Mouse (Mus musculus) liver, adult 2 months (tissue): ENCODE data around the gene Fat4. TPM values are rescaled to one million over a fixed set of nuclear protein-coding genes. Genes with fewer than 3 reads are reported as not detected.

ENCODE experiments used
- DNase-seq: peaks from one replicate; pipeline ENCODE4 v3.0.0-alpha.2; 2011; ENCODE audit warnings: low read depth, low spot score; ENCODE audit errors: extremely low read depth
- H3K27ac ChIP-seq: fragments of 200-500 bp; replicated peaks from 2 replicates; pipeline ENCODE4 v1.5.1; 2012; ENCODE audit warnings: low read depth, mild to moderate bottlenecking, control low read depth, inconsistent platforms, low read length; ENCODE audit not compliant: insufficient read depth
- H3K27me3 ChIP-seq: fragments of 200-500 bp; 2 replicates; pipeline ENCODE4 v1.6.1; 2012; ENCODE audit warnings: mild to moderate bottlenecking, moderate library complexity, low read length, inconsistent platforms; ENCODE audit not compliant: control insufficient read depth, insufficient read depth
- H3K36me3 ChIP-seq: fragments of 200-500 bp; 2 replicates; pipeline ENCODE4 v1.6.1; 2012; ENCODE audit warnings: low read length, inconsistent platforms; ENCODE audit not compliant: control insufficient read depth, insufficient read depth
- H3K4me1 ChIP-seq: fragments of 200-500 bp; 2 replicates; pipeline ENCODE4 v1.6.1; 2011; ENCODE audit warnings: low read length; ENCODE audit not compliant: control insufficient read depth, insufficient read depth
- H3K4me3 ChIP-seq: fragments of 200-500 bp; 2 replicates; pipeline ENCODE4 v1.5.1; 2011; ENCODE audit warnings: low read depth, mild to moderate bottlenecking, control low read depth, low read length, moderate library complexity; ENCODE audit not compliant: insufficient read depth
- H3K79me2 ChIP-seq: fragments of 200-500 bp; 2 replicates; pipeline ENCODE4 v1.6.1; 2012; ENCODE audit warnings: inconsistent platforms, mild to moderate bottlenecking, low read length, moderate library complexity; ENCODE audit not compliant: control insufficient read depth, insufficient read depth
- H3K9ac ChIP-seq: fragments of 200-500 bp; 2 replicates; pipeline ENCODE4 v1.6.1; 2012; ENCODE audit warnings: low read depth, mild to moderate bottlenecking, control low read depth, inconsistent platforms, low read length
- CTCF ChIP-seq: fragments of 200-500 bp; IDR thresholded peaks from 2 replicates; pipeline ENCODE4 v1.5.1; 2011; ENCODE audit warnings: low read depth, low read length, control low read depth
- POLR2A ChIP-seq: fragments of 200-500 bp; IDR thresholded peaks from 2 replicates; pipeline ENCODE4 v1.6.1; 2011; ENCODE audit warnings: low read length, control low read depth; ENCODE audit not compliant: insufficient read depth; ENCODE audit errors: extremely low read depth
- WGBS: fragments of 180-500 bp; shearing (Covaris S2); methylation state at CpG from one replicate; pipeline ENCODE4 v1.1.7; 2018; 5-methylcytosine and 5-hydroxymethylcytosine counted together
- polyA plus RNA-seq: library from polyadenylated mRNA; depleted of rRNA; stranded (reverse); fragments of >200 nt; gene quantifications from 2 replicates; pipeline ENCODE4 v1.2.3, GENCODE M21; 2012
- total RNA-seq: library from RNA; depleted of rRNA; stranded (reverse); fragments of >200 nt; gene quantifications from 2 replicates; pipeline ENCODE4 v1.2.3, GENCODE M21; 2014

Fat4 gene
- total and polyA plus RNA-seq, 2 experiments = 0.27 to 1.8 TPM

- TF ChIP-seq CTCF (peak; percentile 65), POLR2A (no peak)
- Histone ChIP-seq H3K9ac (0 out of 2 replicates have a peak overlapping the region, but pooled peaks have one; percentile 6), H3K27me3 (peaks cover 8% of the 10 kb centered on the region), H3K4me1 (peaks cover 4% of the 10 kb centered on the region; the same call in 1 of the 2 replicates), H3K4me3 (peak overlapping the region; percentile 91), H3K79me2 (no peaks in the 10 kb centered on the region), H3K27ac (no peak overlapping the region), H3K36me3 (no peaks in the 10 kb centered on the region)
- DNase-seq = no peak
- WGBS = 10% methylated on average over 24 of the region's 24 CpGs
Measured at GRCm38 (mm10) chr3:38888111-38888510, 1.4 kb downstream of the Fat4 start.

- TF ChIP-seq CTCF = no peak
- TF ChIP-seq POLR2A = no peak
- 49% methylated on average over 6 of the region's 6 CpGs for WGBS
- no peak for DNase-seq
- H3K36me3 ChIP-seq = no peaks in the 10 kb centered on the region
- no peak overlapping the region for H3K9ac ChIP-seq
- no peaks in the 10 kb centered on the region for H3K79me2 ChIP-seq
- H3K27ac ChIP-seq = no peak overlapping the region
- 0 out of 2 replicates have a peak, but pooled peaks cover 3% of the 10 kb centered on the region for H3K27me3 ChIP-seq
- H3K4me1 ChIP-seq = peaks cover 4% of the 10 kb centered on the region; the same call in 1 of the 2 replicates
- no peak overlapping the region for H3K4me3 ChIP-seq
Measured at GRCm38 (mm10) chr3:38892791-38893224, 6.1 kb downstream of the Fat4 start.

- 39% methylated on average over 1 of the region's 1 CpGs for WGBS
- no peak for DNase-seq
- H3K9ac ChIP-seq = no peak overlapping the region
- H3K27ac ChIP-seq = no peak overlapping the region
- no peak overlapping the region for H3K4me3 ChIP-seq
- TF ChIP-seq CTCF (no peak), POLR2A (no peak)
- no peaks in the 10 kb centered on the region for H3K27me3 ChIP-seq
- H3K79me2 ChIP-seq = no peaks in the 10 kb centered on the region; the same call in 1 of the 2 replicates
- no peaks in the 10 kb centered on the region for H3K4me1 ChIP-seq
- no peaks in the 10 kb centered on the region for H3K36me3 ChIP-seq
Measured at GRCm38 (mm10) chr3:38900839-38901238, 14.1 kb downstream of the Fat4 start.

DNA sequence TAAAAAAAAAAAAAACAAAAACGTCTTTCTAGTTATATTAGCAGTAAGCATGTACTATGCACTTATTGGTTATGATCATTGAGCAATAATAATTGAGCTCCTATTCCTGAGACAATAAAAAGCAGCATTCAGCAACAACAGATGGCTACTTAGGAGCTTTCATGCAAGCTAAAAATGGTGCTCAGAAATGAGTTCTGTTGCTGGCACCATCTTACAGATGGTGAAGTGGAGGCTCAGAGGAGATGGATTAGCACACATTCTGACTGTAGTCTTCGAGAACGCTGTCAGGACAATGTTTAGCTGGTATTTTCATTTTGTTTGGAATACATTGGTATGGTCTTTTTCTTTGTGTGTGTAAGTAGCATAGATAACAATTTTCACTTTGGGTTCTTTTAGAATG, 20.1 kb downstream of the Fat4 start:
- H3K79me2 ChIP-seq = no peaks in the 10 kb centered on the region
- WGBS = 62% methylated on average over 3 of the region's 3 CpGs
- DNase-seq = no peak
- no peak overlapping the region for H3K27ac ChIP-seq
- no peaks in the 10 kb centered on the region for H3K36me3 ChIP-seq
- no peak overlapping the region for H3K9ac ChIP-seq
- H3K4me1 ChIP-seq = no peaks in the 10 kb centered on the region
- TF ChIP-seq POLR2A = no peak
- no peak for TF ChIP-seq CTCF
- no peaks in the 10 kb centered on the region for H3K27me3 ChIP-seq
- no peak overlapping the region for H3K4me3 ChIP-seq

DNA sequence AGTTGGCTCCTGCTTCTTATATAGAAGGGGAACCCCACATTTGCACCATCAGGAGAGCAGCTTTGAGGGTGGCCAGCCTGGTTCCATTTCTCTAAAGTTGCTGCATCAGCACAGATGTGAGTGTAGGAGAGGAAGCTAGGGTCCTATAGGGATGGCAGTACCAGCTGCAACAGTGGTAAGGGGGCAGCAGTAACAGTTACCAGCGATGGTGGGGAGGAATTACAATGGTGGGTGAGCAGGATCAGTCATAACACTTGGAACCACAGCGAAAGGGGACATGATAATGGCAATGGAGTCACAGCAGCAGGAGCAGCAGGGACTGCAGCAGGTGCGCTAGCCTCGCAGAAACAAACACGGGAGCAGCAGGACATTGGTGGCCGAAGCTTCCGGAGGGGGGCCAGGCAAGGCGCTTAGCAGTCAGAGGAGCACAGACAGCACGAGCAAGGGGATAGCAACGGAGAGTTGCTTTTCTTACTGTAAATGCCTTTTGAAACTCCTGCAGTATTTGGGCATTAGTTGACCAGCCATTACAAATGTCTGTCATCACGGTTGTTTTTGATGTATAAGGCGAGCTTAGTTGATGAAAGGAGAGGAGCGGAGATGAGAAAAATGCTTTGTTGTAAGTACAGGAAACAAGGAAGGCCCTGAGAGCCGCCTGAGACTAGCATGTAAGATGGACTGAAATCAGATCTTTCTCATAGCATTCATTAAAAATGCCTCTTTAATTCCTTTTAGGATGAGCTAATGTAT, 21.1 kb downstream of the Fat4 start:
- Histone ChIP-seq H3K36me3 (no peaks in the 10 kb centered on the region), H3K79me2 (no peaks in the 10 kb centered on the region), H3K4me1 (no peaks in the 10 kb centered on the region), H3K27ac (no peak overlapping the region), H3K9ac (no peak overlapping the region), H3K4me3 (no peak overlapping the region), H3K27me3 (no peaks in the 10 kb centered on the region)
- DNase-seq = no peak
- TF ChIP-seq CTCF = no peak
- no peak for TF ChIP-seq POLR2A
- WGBS = 45% methylated on average over 14 of the region's 14 CpGs
